Mouse (Mus musculus): ENCODE measurements around the gene Rnf166. TPM values are rescaled to one million over a fixed set of nuclear protein-coding genes. Genes with fewer than 3 reads are reported as not detected.

Rnf166 gene
- polyA plus RNA-seq, 2 experiments: 47.0 to 80.1 TPM

DNA sequence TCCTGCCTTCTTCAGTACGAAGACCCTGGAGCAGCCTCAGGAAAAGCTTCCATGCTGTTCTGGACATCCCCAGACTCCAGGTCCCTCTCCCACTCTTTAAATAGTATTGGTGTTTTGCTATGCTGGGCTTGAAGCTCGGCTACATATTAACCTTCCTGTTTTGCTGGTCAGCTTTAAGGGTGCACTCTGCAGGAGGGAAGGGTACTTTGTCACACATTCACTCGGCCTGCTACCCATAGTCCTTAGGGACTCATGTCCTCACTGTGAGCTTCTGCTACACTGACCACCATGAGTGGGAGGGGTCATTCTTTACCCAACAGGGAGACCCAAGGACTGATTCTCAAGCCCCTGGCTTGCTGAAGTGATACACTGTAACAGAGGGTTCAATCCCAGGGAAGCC lies 45.2 kb downstream of the Rnf166 start:
- ATAC-seq (ENCODE audit: low FRiP score, low read depth) (no peak), DNase-seq (ENCODE audit: low spot score) (no peak)
- H3K4me3 ChIP-seq (replicated peaks; ENCODE audit: low read length): no peak overlapping the region
- 80% methylated on average over 3 of the region's 3 CpGs for WGBS
- peaks cover 14% of the 10 kb centered on the region for H3K4me1 ChIP-seq (ENCODE audit: control insufficient read depth, insufficient read depth, low read length)
- TF ChIP-seq POLR2A (IDR thresholded peaks at IDR 0.05; ENCODE audit: borderline replicate concordance, extremely low read depth, insufficient read depth, insufficient read length): no peak
- no peak overlapping the region for H3K27ac ChIP-seq (replicated peaks; ENCODE audit: low read depth, low read length)
- H3K9ac ChIP-seq (ENCODE audit: low read depth, low read length, severe bottlenecking): no peak overlapping the region
- H3K9me3 ChIP-seq (ENCODE audit: control insufficient read depth, low read length): no peaks in the 10 kb centered on the region
- peaks cover 7% of the 10 kb centered on the region; the same call in 1 of the 2 replicates for H3K36me3 ChIP-seq (ENCODE audit: control insufficient read depth, insufficient read depth, low read length)
- no peaks in the 10 kb centered on the region for H3K27me3 ChIP-seq (ENCODE audit: control insufficient read depth, insufficient read depth, low read length)
- no peak overlapping the region for H3K4me2 ChIP-seq (replicated peaks; ENCODE audit: low read depth, low read length, severe bottlenecking)

DNA sequence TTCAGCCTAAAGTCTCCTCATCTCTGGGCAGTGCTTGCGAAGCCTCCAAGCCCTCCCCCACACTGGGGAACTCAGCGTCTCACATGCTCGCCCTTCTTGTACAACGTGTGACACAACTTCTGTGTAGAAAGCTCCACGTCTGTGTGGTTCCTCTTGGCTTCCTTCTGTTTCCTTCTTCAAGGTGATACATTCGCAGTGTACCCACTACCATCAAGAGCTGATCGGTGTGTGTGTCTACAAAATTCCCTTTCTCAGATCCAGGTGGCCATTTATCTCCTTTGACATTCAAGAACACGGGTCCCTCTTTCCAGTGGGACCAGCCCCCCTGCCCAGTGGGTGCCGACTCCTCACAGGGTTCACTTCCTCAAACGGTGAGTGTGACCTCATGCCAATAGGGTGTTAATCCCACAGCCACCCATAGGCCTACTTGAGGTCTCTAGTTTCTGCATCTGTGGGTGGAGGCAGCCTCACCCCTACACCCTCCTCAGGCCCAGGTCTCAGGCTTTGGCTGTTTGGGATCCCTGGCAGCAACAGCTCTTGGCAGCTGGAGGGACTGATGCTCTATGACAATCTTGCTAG lies 45.7 kb downstream of the Rnf166 start:
- H3K27me3 ChIP-seq (ENCODE audit: control insufficient read depth, insufficient read depth, low read length): no peaks in the 10 kb centered on the region
- no peak for TF ChIP-seq POLR2A (IDR thresholded peaks at IDR 0.05; ENCODE audit: borderline replicate concordance, extremely low read depth, insufficient read depth, insufficient read length)
- peaks cover 2% of the 10 kb centered on the region; the same call in 1 of the 2 replicates for H3K36me3 ChIP-seq (ENCODE audit: control insufficient read depth, insufficient read depth, low read length)
- peaks cover 14% of the 10 kb centered on the region for H3K4me1 ChIP-seq (ENCODE audit: control insufficient read depth, insufficient read depth, low read length)
- DNase-seq (ENCODE audit: low spot score) (no peak), ATAC-seq (ENCODE audit: low FRiP score, low read depth) (no peak)
- no peak overlapping the region for H3K4me3 ChIP-seq (replicated peaks; ENCODE audit: low read length)
- no peaks in the 10 kb centered on the region for H3K9me3 ChIP-seq (ENCODE audit: control insufficient read depth, low read length)
- no peak overlapping the region for H3K27ac ChIP-seq (replicated peaks; ENCODE audit: low read depth, low read length)
- WGBS: 86% methylated on average over 10 of the region's 10 CpGs
- H3K9ac ChIP-seq (ENCODE audit: low read depth, low read length, severe bottlenecking): no peak overlapping the region
- H3K4me2 ChIP-seq (replicated peaks; ENCODE audit: low read depth, low read length, severe bottlenecking): no peak overlapping the region

DNA sequence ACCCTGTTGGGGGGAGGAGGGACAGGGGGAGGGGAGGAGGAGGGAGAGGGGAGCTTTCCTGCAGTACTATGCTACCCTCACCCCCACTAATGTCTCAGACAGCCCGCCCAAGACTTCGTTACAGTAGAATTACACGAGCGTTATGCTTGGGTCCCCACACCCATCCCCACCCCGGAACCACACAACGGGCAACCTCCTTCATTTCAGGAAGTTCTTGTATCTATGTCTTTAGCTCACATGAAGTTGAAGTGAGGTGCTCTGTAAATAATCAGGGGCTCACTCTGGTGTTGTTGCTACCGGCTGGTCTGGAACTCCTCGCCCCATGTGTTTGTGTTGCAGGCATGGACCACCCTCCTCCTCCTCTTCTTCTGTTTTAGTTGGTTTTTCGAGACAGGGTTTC lies 47.7 kb downstream of the Rnf166 start:
- Histone ChIP-seq H3K4me3 (replicated peaks; ENCODE audit: low read length) (no peak overlapping the region), H3K9me3 (ENCODE audit: control insufficient read depth, low read length) (no peaks in the 10 kb centered on the region), H3K27me3 (ENCODE audit: control insufficient read depth, insufficient read depth, low read length) (no peaks in the 10 kb centered on the region), H3K36me3 (ENCODE audit: control insufficient read depth, insufficient read depth, low read length) (0 out of 2 replicates have a peak, but pooled peaks cover 3% of the 10 kb centered on the region), H3K4me2 (replicated peaks; ENCODE audit: low read depth, low read length, severe bottlenecking) (no peak overlapping the region), H3K4me1 (ENCODE audit: control insufficient read depth, insufficient read depth, low read length) (peaks cover 14% of the 10 kb centered on the region), H3K27ac (replicated peaks; ENCODE audit: low read depth, low read length) (no peak overlapping the region), H3K9ac (ENCODE audit: low read depth, low read length, severe bottlenecking) (no peak overlapping the region)
- no peak for TF ChIP-seq POLR2A (IDR thresholded peaks at IDR 0.05; ENCODE audit: borderline replicate concordance, extremely low read depth, insufficient read depth, insufficient read length)
- ATAC-seq (ENCODE audit: low FRiP score, low read depth) (no peak), DNase-seq (ENCODE audit: low spot score) (no peak)
- WGBS: 89% methylated on average over 9 of the region's 9 CpGs

DNA sequence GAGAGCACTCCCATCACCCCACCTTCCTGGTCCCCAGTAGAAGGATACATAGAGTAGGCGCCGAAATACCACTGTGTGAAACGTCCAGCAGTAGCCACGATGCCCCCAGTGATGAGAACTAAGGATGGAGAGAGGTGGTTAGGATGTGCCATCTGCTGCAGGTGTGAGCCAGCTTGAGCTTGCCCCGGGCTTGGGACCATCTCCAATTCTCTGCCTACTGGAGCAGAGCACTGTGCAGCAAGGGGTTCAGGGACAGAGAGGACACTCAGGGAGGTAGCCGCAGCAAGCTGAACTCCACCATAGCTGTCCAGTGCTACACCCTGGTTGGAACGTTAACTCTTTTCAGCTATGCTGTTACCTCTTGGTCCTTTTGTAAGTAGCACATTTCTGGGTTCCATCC lies 48.3 kb downstream of the Rnf166 start:
- Histone ChIP-seq H3K36me3 (ENCODE audit: control insufficient read depth, insufficient read depth, low read length) (0 out of 2 replicates have a peak, but pooled peaks cover 3% of the 10 kb centered on the region), H3K27me3 (ENCODE audit: control insufficient read depth, insufficient read depth, low read length) (no peaks in the 10 kb centered on the region), H3K4me2 (replicated peaks; ENCODE audit: low read depth, low read length, severe bottlenecking) (no peak overlapping the region), H3K4me3 (replicated peaks; ENCODE audit: low read length) (no peak overlapping the region), H3K4me1 (ENCODE audit: control insufficient read depth, insufficient read depth, low read length) (peaks cover 10% of the 10 kb centered on the region), H3K27ac (replicated peaks; ENCODE audit: low read depth, low read length) (no peak overlapping the region), H3K9ac (ENCODE audit: low read depth, low read length, severe bottlenecking) (no peak overlapping the region), H3K9me3 (ENCODE audit: control insufficient read depth, low read length) (no peaks in the 10 kb centered on the region)
- DNase-seq (ENCODE audit: low spot score) (no peak), ATAC-seq (ENCODE audit: low FRiP score, low read depth) (no peak)
- no peak for TF ChIP-seq POLR2A (IDR thresholded peaks at IDR 0.05; ENCODE audit: borderline replicate concordance, extremely low read depth, insufficient read depth, insufficient read length)
- 94% methylated on average over 7 of the region's 7 CpGs for WGBS

DNA sequence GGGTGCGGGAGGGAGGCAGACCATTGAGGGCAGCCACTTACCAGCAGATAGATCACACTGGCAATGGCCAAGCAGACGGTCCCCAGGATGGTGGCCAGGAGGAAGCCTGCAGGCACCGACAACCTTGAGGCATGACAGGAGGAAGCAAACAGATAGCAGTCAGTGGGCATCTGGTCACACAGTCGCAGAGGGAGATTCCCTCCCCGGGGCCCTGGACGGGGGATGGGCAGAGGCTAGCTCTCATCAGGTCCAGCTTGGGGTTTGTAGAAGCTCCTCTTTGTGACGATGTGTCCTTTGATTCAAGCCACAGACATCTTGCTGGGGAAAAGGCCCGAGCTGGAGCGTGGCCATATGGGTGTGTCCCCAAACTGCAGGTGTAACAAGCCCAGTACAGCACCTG lies 49.7 kb downstream of the Rnf166 start:
- Histone ChIP-seq H3K9me3 (ENCODE audit: control insufficient read depth, low read length) (no peaks in the 10 kb centered on the region), H3K4me3 (replicated peaks; ENCODE audit: low read length) (no peak overlapping the region), H3K4me1 (ENCODE audit: control insufficient read depth, insufficient read depth, low read length) (no peaks in the 10 kb centered on the region), H3K4me2 (replicated peaks; ENCODE audit: low read depth, low read length, severe bottlenecking) (no peak overlapping the region), H3K27ac (replicated peaks; ENCODE audit: low read depth, low read length) (no peak overlapping the region), H3K27me3 (ENCODE audit: control insufficient read depth, insufficient read depth, low read length) (no peaks in the 10 kb centered on the region), H3K36me3 (ENCODE audit: control insufficient read depth, insufficient read depth, low read length) (0 out of 2 replicates have a peak, but pooled peaks cover 3% of the 10 kb centered on the region), H3K9ac (ENCODE audit: low read depth, low read length, severe bottlenecking) (no peak overlapping the region)
- no peak for TF ChIP-seq POLR2A (IDR thresholded peaks at IDR 0.05; ENCODE audit: borderline replicate concordance, extremely low read depth, insufficient read depth, insufficient read length)
- WGBS: 80% methylated on average over 9 of the region's 9 CpGs
- no peak for ATAC-seq (ENCODE audit: low FRiP score, low read depth)
- no peak for DNase-seq (ENCODE audit: low spot score)

All from limb, embryonic 14.5 days (tissue).